Mouse (Mus musculus): ENCODE measurements around the gene Vps37b. TPM values are rescaled to one million over a fixed set of nuclear protein-coding genes. Genes with fewer than 3 reads are reported as not detected.
"Not testable (repeated sequence)": the region's sequence is repeated elsewhere in the genome, so short reads cannot be mapped to it uniquely, and the experiment has no call there.

Gene Vps37b
- polyA plus RNA-seq, 1 experiment from 2014 or later, result 41.6 TPM

DNA sequence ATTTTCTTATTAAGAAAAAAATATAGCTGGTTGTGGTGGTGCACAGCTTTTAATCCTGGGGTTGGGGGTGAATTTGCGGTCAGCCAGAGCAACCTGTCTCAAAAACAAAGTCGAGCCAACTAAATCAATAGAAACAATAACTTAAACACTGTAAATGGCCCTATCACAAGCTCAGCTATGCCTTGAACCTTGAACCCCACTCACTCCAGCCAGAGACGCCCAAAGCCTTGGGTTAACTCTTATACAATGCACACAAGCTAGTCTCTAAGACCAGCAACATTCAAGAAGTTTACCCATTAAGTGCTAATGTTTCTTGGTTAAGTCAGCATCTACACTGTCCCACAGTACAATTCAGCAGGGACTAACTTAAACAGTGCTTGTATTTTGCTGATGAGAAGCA, 37.6 kb upstream of the Vps37b start:
- H3K4me3 ChIP-seq (ENCODE audit: low read length), result no peak overlapping the region
- H3K36me3 ChIP-seq (ENCODE audit: control insufficient read depth, insufficient read depth, low read length), result no peaks in the 10 kb centered on the region
- no peak for ATAC-seq (ENCODE audit: low read depth)
- no peak overlapping the region for H3K9ac ChIP-seq (ENCODE audit: low read length)
- H3K9me3 ChIP-seq (ENCODE audit: control insufficient read depth, low read length), result no peaks in the 10 kb centered on the region
- H3K27me3 ChIP-seq (ENCODE audit: control insufficient read depth, insufficient read depth, low read depth, low read length), result no peaks in the 10 kb centered on the region
- peaks cover 3% of the 10 kb centered on the region for H3K4me1 ChIP-seq (replicated peaks; ENCODE audit: control insufficient read depth, insufficient read depth, low read length)
- 80% methylated on average over 3 of the region's 3 CpGs for WGBS
- H3K27ac ChIP-seq (ENCODE audit: low read length), result no peak overlapping the region
- no peak overlapping the region for H3K4me2 ChIP-seq (ENCODE audit: low read depth, low read length)

DNA sequence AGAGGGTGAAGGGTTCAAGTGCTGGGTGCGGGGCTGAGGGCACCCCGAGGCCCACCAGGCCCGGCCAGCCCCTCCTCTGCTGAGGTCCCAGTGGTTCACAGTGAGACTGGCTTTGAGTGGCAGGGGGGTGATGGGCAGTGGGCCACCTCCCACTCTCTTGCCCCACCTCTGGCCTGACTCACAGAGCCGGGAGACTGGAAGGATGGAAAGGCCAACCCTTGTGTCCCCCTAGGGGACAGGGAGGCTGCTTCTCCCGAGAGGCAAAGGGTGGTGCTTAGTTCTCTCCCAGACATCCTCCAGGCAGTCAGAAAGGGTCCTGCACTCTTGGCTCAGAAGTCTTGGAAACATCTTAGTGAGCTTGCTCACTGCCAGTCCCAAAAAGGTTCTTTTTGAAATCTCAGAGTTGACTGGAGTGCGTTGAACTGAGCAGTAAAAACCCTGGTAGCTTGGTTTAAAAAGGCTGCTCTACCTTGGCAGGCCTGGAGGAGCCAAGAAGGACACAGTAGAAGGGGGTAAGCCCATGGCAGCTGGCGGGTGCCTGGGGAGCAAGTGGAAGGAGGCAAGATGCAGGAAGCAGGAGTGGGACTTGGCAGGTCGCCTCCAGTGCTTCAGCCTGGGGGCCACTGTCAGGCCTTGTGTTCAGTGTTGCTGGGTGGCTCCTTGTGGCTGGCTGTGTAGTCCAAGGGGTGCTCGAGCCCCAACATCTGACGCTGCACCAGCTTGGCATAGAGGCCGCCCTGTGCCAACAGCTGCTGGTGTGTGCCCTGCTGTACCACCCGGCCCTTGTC, 30.2 kb upstream of the Vps37b start:
- H3K27ac ChIP-seq (ENCODE audit: low read length), result no peak overlapping the region
- WGBS, result 63% methylated on average over 12 of the region's 12 CpGs
- H3K4me1 ChIP-seq (replicated peaks; ENCODE audit: control insufficient read depth, insufficient read depth, low read length), result no peaks in the 10 kb centered on the region
- ATAC-seq (ENCODE audit: low read depth), result no peak
- no peaks in the 10 kb centered on the region for H3K27me3 ChIP-seq (ENCODE audit: control insufficient read depth, insufficient read depth, low read depth, low read length)
- H3K4me2 ChIP-seq (ENCODE audit: low read depth, low read length), result no peak overlapping the region
- H3K9me3 ChIP-seq (ENCODE audit: control insufficient read depth, low read length), result no peaks in the 10 kb centered on the region
- no peak overlapping the region for H3K9ac ChIP-seq (ENCODE audit: low read length)
- H3K4me3 ChIP-seq (ENCODE audit: low read length), result no peak overlapping the region
- no peaks in the 10 kb centered on the region for H3K36me3 ChIP-seq (ENCODE audit: control insufficient read depth, insufficient read depth, low read length)

DNA sequence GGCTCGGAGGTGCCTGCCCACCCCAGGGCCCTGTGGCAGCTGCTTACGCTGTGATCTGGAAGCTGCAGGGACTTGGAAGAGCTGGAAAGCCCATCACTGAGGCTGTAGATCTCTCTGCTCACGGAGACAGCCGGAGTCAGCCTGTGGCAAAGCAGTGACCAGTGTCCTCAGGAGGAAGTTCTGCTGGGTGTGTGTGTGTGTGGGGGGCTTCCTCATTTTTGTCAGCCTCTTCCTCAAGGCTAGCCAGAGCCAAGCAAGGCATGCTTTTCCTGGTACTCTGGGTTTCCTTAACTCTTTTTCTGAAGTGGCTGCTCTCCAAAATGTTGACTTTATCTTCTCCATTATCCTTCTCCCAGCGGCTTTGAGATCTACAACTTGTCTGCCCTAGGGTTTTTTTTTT, 27.6 kb upstream of the Vps37b start:
- ATAC-seq (ENCODE audit: low read depth), result no peak
- H3K4me1 ChIP-seq (replicated peaks; ENCODE audit: control insufficient read depth, insufficient read depth, low read length), result no peaks in the 10 kb centered on the region
- no peak overlapping the region for H3K9ac ChIP-seq (ENCODE audit: low read length)
- no peak overlapping the region for H3K27ac ChIP-seq (ENCODE audit: low read length)
- 48% methylated on average over 5 of the region's 5 CpGs for WGBS
- peaks cover 4% of the 10 kb centered on the region; the same call in 1 of the 2 replicates for H3K9me3 ChIP-seq (ENCODE audit: control insufficient read depth, low read length)
- H3K4me3 ChIP-seq (ENCODE audit: low read length), result no peak overlapping the region
- no peaks in the 10 kb centered on the region for H3K27me3 ChIP-seq (ENCODE audit: control insufficient read depth, insufficient read depth, low read depth, low read length)
- H3K36me3 ChIP-seq (ENCODE audit: control insufficient read depth, insufficient read depth, low read length), result no peaks in the 10 kb centered on the region
- no peak overlapping the region for H3K4me2 ChIP-seq (ENCODE audit: low read depth, low read length)

DNA sequence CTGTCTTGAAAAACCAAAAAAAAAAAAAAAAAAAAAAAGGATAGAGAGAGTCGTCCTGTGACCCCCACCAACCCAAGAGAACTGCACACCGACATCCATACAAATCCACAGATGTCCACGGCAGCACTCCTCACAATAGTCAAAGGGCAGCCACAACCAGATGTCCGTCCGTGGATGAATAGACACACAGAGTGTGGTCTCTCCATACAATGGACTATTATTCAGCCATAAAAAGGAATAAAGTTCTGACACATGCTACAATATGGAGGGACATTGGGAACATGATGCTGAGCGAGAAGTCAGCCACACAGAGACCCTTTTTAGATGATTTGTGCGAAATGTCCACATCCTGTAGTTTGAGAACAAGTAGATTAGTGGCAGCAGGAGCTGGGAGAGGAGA, 26.7 kb upstream of the Vps37b start:
- no peak overlapping the region for H3K9ac ChIP-seq (ENCODE audit: low read length)
- H3K27me3 ChIP-seq (ENCODE audit: control insufficient read depth, insufficient read depth, low read depth, low read length), result no peaks in the 10 kb centered on the region
- H3K9me3 ChIP-seq (ENCODE audit: control insufficient read depth, low read length), result peaks cover 4% of the 10 kb centered on the region; the same call in 1 of the 2 replicates
- no peaks in the 10 kb centered on the region for H3K36me3 ChIP-seq (ENCODE audit: control insufficient read depth, insufficient read depth, low read length)
- H3K4me2 ChIP-seq (ENCODE audit: low read depth, low read length), result no peak overlapping the region
- H3K4me3 ChIP-seq (ENCODE audit: low read length), result no peak overlapping the region
- no peaks in the 10 kb centered on the region for H3K4me1 ChIP-seq (replicated peaks; ENCODE audit: control insufficient read depth, insufficient read depth, low read length)
- WGBS, result 91% methylated on average over 7 of the region's 7 CpGs
- ATAC-seq (ENCODE audit: low read depth), result no peak
- H3K27ac ChIP-seq (ENCODE audit: low read length), result no peak overlapping the region

DNA sequence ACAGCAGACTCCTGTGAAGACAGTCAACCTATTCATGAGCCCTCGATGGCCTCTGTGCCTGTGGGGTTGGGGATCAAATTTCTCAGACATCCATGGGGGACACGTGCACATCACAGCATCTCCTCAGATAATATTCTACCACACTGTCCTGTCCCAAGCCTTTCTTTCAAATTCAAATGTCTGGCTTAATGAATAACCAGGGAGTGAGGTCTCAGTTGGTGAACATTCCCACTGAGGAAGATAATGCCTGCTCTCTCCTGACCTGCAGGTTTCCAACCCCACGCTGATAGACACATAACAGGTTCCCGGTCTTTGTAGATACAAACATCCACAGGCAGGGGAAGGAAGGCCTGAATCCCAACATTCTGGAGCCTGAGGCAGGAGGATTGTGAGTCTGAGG, 24.9 kb upstream of the Vps37b start:
- peaks cover 4% of the 10 kb centered on the region; the same call in 1 of the 2 replicates for H3K9me3 ChIP-seq (ENCODE audit: control insufficient read depth, low read length)
- no peaks in the 10 kb centered on the region for H3K27me3 ChIP-seq (ENCODE audit: control insufficient read depth, insufficient read depth, low read depth, low read length)
- H3K4me3 ChIP-seq (ENCODE audit: low read length), result no peak overlapping the region
- H3K27ac ChIP-seq (ENCODE audit: low read length), result no peak overlapping the region
- no peaks in the 10 kb centered on the region for H3K4me1 ChIP-seq (replicated peaks; ENCODE audit: control insufficient read depth, insufficient read depth, low read length)
- H3K4me2 ChIP-seq (ENCODE audit: low read depth, low read length), result no peak overlapping the region
- no peaks in the 10 kb centered on the region for H3K36me3 ChIP-seq (ENCODE audit: control insufficient read depth, insufficient read depth, low read length)
- 48% methylated on average over 4 of the region's 4 CpGs for WGBS
- H3K9ac ChIP-seq (ENCODE audit: low read length), result no peak overlapping the region
- ATAC-seq (ENCODE audit: low read depth), result no peak

DNA sequence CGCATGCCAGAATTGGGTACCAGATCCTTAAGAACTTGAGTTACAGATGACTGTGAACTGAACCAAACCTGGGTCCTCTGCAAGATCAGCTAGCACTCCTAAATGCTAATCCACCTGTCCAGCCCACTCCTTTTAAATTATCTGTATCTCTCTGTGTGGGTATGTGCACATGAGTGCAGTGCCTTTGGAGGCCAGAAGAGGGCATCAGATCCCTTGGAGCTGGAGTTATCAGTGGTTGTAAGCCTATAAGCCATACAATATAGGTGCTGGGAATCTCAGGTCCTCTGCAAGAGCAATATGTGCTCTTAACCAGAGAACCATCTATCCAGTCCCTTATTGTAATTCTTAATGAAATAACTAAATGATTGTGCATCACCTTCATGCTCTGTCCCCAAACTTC, 24.1 kb upstream of the Vps37b start:
- H3K27me3 ChIP-seq (ENCODE audit: control insufficient read depth, insufficient read depth, low read depth, low read length), result no peaks in the 10 kb centered on the region
- ATAC-seq (ENCODE audit: low read depth), result no peak
- H3K36me3 ChIP-seq (ENCODE audit: control insufficient read depth, insufficient read depth, low read length), result no peaks in the 10 kb centered on the region
- WGBS, result 97% methylated on average over 1 of the region's 1 CpGs
- peaks cover 4% of the 10 kb centered on the region; the same call in 1 of the 2 replicates for H3K9me3 ChIP-seq (ENCODE audit: control insufficient read depth, low read length)
- no peaks in the 10 kb centered on the region for H3K4me1 ChIP-seq (replicated peaks; ENCODE audit: control insufficient read depth, insufficient read depth, low read length)
- no peak overlapping the region for H3K4me3 ChIP-seq (ENCODE audit: low read length)
- no peak overlapping the region for H3K27ac ChIP-seq (ENCODE audit: low read length)
- H3K9ac ChIP-seq (ENCODE audit: low read length), result no peak overlapping the region
- H3K4me2 ChIP-seq (ENCODE audit: low read depth, low read length), result no peak overlapping the region

DNA sequence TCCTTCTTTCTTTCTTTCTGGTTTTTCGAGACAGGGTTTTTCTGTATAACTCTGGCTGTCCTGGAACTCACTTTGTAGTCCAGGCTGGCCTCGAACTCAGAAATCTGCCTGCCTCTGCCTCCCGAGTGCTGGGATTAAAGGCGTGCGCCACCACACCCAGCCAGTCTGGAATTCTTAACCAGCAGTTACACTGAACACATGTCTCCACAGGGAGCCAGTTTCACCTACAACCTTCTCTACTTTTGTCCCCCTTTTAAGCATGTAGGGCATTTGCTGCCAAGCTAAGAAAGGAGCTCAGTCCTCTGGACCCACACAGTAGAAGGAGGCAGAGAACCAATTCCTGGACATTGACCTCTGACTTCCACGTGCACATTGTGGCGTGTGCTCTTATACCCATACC, 20.6 kb upstream of the Vps37b start:
- WGBS, result 90% methylated on average over 7 of the region's 7 CpGs
- H3K27me3 ChIP-seq (ENCODE audit: control insufficient read depth, insufficient read depth, low read depth, low read length); H3K9ac ChIP-seq (ENCODE audit: low read length); H3K4me1 ChIP-seq (replicated peaks; ENCODE audit: control insufficient read depth, insufficient read depth, low read length); H3K4me3 ChIP-seq (ENCODE audit: low read length); H3K9me3 ChIP-seq (ENCODE audit: control insufficient read depth, low read length); H3K27ac ChIP-seq (ENCODE audit: low read length); H3K4me2 ChIP-seq (ENCODE audit: low read depth, low read length); H3K36me3 ChIP-seq (ENCODE audit: control insufficient read depth, insufficient read depth, low read length); ATAC-seq (ENCODE audit: low read depth): not testable (repeated sequence)

DNA sequence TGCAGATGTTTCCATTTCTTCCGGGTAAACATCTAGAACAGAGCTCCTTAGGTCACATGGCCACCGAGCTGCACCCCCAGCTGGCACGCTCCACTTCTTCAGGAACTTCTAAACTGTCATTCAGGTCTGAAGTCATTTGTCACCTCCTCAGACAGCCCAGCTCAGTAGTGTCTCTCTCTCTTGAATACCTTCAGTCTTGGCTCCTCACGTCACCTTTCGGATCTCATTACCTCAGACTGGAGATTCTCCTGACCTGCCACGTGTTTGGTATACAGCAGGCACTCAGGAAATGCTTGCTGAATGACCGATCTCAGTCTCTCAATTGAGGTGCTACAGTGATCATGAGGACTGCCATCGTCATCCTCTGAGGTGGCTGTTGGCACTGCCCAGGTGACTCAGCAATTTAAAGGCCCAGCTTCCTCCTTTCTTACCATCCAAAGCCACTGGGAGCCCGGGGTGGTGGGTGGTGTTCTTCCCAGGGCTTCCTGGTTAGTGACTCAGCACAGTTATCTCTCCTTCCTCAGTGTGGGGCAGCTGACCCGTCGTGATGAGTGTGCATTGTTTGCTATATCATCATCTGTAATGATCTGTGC, 19.9 kb upstream of the Vps37b start:
- H3K4me2 ChIP-seq (ENCODE audit: low read depth, low read length), result no peak overlapping the region
- peaks cover 7% of the 10 kb centered on the region; the same call in 1 of the 2 replicates for H3K4me1 ChIP-seq (replicated peaks; ENCODE audit: control insufficient read depth, insufficient read depth, low read length)
- H3K27me3 ChIP-seq (ENCODE audit: control insufficient read depth, insufficient read depth, low read depth, low read length), result no peaks in the 10 kb centered on the region
- peaks cover 4% of the 10 kb centered on the region; the same call in 1 of the 2 replicates for H3K9me3 ChIP-seq (ENCODE audit: control insufficient read depth, low read length)
- ATAC-seq (ENCODE audit: low read depth), result peak; percentile 51; the same call in 1 of the 2 replicates
- WGBS, result 61% methylated on average over 11 of the region's 11 CpGs
- H3K4me3 ChIP-seq (ENCODE audit: low read length), result no peak overlapping the region
- no peaks in the 10 kb centered on the region for H3K36me3 ChIP-seq (ENCODE audit: control insufficient read depth, insufficient read depth, low read length)
- no peak overlapping the region for H3K9ac ChIP-seq (ENCODE audit: low read length)
- H3K27ac ChIP-seq (ENCODE audit: low read length), result no peak overlapping the region

DNA sequence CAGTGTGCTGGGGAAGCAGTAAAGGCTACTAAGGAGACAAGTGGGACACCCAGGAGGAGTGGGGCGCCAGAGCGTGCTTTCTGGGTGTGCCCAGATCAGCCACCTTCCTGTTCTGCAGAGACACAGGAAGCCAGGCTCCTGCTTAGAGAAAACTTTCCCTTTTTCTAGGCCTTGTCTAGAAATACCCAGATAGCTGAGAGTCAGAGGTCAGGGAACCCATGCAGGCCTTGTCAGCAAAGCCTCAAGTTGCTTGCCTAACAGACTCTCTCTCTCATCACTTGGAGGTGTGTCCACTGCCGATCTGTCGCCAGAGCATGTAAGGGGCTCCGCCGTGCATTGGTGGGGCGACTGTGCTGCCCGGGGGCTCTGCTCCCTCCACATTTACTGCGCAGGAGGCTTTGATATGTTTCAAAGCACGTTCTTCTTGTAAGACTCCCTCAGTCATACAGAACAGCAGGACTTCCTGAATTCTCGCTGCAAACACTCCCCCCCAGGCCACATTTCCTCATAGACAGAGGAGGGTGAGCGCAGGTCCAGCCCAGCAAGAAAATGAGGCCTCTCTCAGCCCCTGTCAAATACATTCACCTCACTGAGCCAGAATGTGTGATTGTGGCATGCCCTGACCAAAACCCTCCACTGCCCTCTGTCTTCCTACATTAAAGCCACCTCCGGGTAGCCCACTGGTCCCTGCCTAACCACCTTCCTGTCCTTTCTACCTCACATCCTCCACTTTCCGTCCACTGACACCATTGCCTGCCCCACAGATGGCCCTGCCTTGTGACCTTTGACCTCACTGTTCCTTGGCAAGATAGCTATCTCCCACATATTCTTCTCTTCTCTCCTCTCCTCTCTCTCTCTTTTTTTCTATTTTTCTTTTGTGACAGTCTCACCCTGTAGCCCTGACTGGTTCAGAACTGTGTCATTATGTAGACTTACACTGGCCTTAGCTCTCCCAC, 18.3 kb upstream of the Vps37b start:
- 0 out of 2 replicates have a peak, but pooled peaks have one; percentile 30 for ATAC-seq (ENCODE audit: low read depth)
- Histone ChIP-seq H3K9ac (ENCODE audit: low read length) (0 out of 2 replicates have a peak overlapping the region, but pooled peaks have one; percentile 18), H3K9me3 (ENCODE audit: control insufficient read depth, low read length) (no peaks in the 10 kb centered on the region), H3K27me3 (ENCODE audit: control insufficient read depth, insufficient read depth, low read depth, low read length) (no peaks in the 10 kb centered on the region), H3K4me1 (replicated peaks; ENCODE audit: control insufficient read depth, insufficient read depth, low read length) (peaks cover 7% of the 10 kb centered on the region; the same call in 1 of the 2 replicates), H3K36me3 (ENCODE audit: control insufficient read depth, insufficient read depth, low read length) (no peaks in the 10 kb centered on the region), H3K27ac (ENCODE audit: low read length) (peak overlapping the region; percentile 14; the same call in 1 of the 2 replicates), H3K4me3 (ENCODE audit: low read length) (no peak overlapping the region), H3K4me2 (ENCODE audit: low read depth, low read length) (no peak overlapping the region)
- 44% methylated on average over 14 of the region's 14 CpGs for WGBS
